35 mouse cellular contexts compared by ENCODE assay signal in genomic region chr8:82104560-82104959, GRCm38 (mm10).
DNase-seq lines count a peak whose midpoint lies in the region; ATAC-seq and TF ChIP-seq lines count a peak whose summit lies in the region.
"Had no signal": no experiment of that assay in that cellular context is flagged by ENCODE, and none has a peak within 500 bp of the region (broad histone marks: within the 10 kb centered on the region; RNA-seq: fewer than 3 reads in every experiment).

No protein-coding gene starts in this region.

- no peaks in the 10 kb centered on the region for H3K4me1 ChIP-seq in forebrain, embryonic 12.5 days
- no peaks in the 10 kb centered on the region for H3K4me1 ChIP-seq in forebrain, postnatal 0 days (ENCODE audit: insufficient read depth)
- H3K4me1 ChIP-seq: heart, embryonic 10.5 days; heart, embryonic 15.5 days; hindbrain, embryonic 13.5 days; limb, embryonic 15.5 days; liver, embryonic 13.5 days; neural tube, embryonic 12.5 days had no signal

- no peaks in the 10 kb centered on the region for H3K36me3 ChIP-seq in forebrain, embryonic 12.5 days (replicated peaks)
- H3K36me3 ChIP-seq in forebrain, postnatal 0 days (ENCODE audit: insufficient read depth), result no peaks in the 10 kb centered on the region
- H3K36me3 ChIP-seq: embryonic facial prominence, embryonic 13.5 days; heart, embryonic 10.5 days; heart, embryonic 15.5 days; hindbrain, embryonic 13.5 days; limb, embryonic 10.5 days; limb, embryonic 15.5 days; liver, embryonic 13.5 days; midbrain, embryonic 12.5 days; neural tube, embryonic 12.5 days had no signal

- no peaks in the 10 kb centered on the region for H3K9me3 ChIP-seq in forebrain, embryonic 12.5 days
- H3K9me3 ChIP-seq in forebrain, postnatal 0 days (ENCODE audit: low read length), result no peaks in the 10 kb centered on the region
- H3K9me3 ChIP-seq: embryonic facial prominence, embryonic 13.5 days; heart, embryonic 10.5 days; heart, embryonic 15.5 days; hindbrain, embryonic 13.5 days; limb, embryonic 10.5 days; limb, embryonic 15.5 days; liver, embryonic 13.5 days; megakaryocyte, embryonic 14.5 days; midbrain, embryonic 12.5 days; neural tube, embryonic 12.5 days had no signal

- H3K9ac ChIP-seq in forebrain, embryonic 12.5 days, result no peak overlapping the region
- no peak overlapping the region for H3K9ac ChIP-seq in forebrain, postnatal 0 days
- H3K9ac ChIP-seq: embryonic facial prominence, embryonic 13.5 days; heart, embryonic 15.5 days; hindbrain, embryonic 13.5 days; limb, embryonic 15.5 days; liver, embryonic 13.5 days; midbrain, embryonic 12.5 days; neural tube, embryonic 12.5 days had no signal

- no peaks in the 10 kb centered on the region for H3K27me3 ChIP-seq in forebrain, embryonic 12.5 days
- H3K27me3 ChIP-seq in forebrain, postnatal 0 days (ENCODE audit: insufficient read depth, low read length), result no peaks in the 10 kb centered on the region
- H3K27me3 ChIP-seq: embryonic facial prominence, embryonic 13.5 days; heart, embryonic 15.5 days; hindbrain, embryonic 13.5 days; limb, embryonic 15.5 days; liver, embryonic 13.5 days; megakaryocyte, embryonic 14.5 days; midbrain, embryonic 12.5 days; neural tube, embryonic 12.5 days had no signal

- H3K4me3 ChIP-seq in forebrain, embryonic 12.5 days (replicated peaks), result no peak overlapping the region
- H3K4me3 ChIP-seq in forebrain, postnatal 0 days (ENCODE audit: low read depth, low read length), result no peak overlapping the region
- H3K4me3 ChIP-seq: embryonic facial prominence, embryonic 13.5 days; heart, embryonic 10.5 days; heart, embryonic 15.5 days; hindbrain, embryonic 13.5 days; layer of hippocampus, adult 2 months; limb, embryonic 10.5 days; limb, embryonic 15.5 days; liver, embryonic 13.5 days; megakaryocyte, embryonic 14.5 days; midbrain, embryonic 12.5 days; myocyte; neural tube, embryonic 12.5 days had no signal

- ATAC-seq in forebrain, embryonic 12.5 days (ENCODE audit: low FRiP score), result peak; percentile 85; the same call in 1 of the 2 replicates
- ATAC-seq in forebrain, postnatal 0 days, result peak; percentile 63
- ATAC-seq: lung, postnatal 0 days had no signal

- TF ChIP-seq CTCF in forebrain, postnatal 0 days (IDR thresholded peaks at IDR 0.05; ENCODE audit: low read depth), result no peak

- H3K4me2 ChIP-seq in forebrain, embryonic 12.5 days, result no peak overlapping the region
- no peak overlapping the region for H3K4me2 ChIP-seq in forebrain, postnatal 0 days (ENCODE audit: low read depth)
- H3K4me2 ChIP-seq: embryonic facial prominence, embryonic 13.5 days; heart, embryonic 15.5 days; hindbrain, embryonic 13.5 days; limb, embryonic 15.5 days; liver, embryonic 13.5 days; midbrain, embryonic 12.5 days; neural tube, embryonic 12.5 days had no signal

- DNase-seq in layer of hippocampus, adult 9-11 months, result peak; percentile 3
- no peak for DNase-seq in layer of hippocampus, postnatal 10 days (ENCODE audit: low spot score in 2 of 2)
- peak; percentile 40 for DNase-seq in ZHBTc4 (ENCODE audit: low read depth, low spot score)
- DNase-seq in forebrain, postnatal 0 days, result no peak
- no peak for DNase-seq in c-Kit-positive CD71-positive TER-119-positive erythroid progenitor cells, embryonic 14.5 days (ENCODE audit: low spot score)
- no peak for DNase-seq in cerebellum, postnatal 25 days
- DNase-seq: adrenal gland, postnatal 14 days; B cell, adult 2 months; cerebellum, postnatal 36 days; gastrocnemius, postnatal 25 days; heart, adult 11 months; kidney, adult 11 months; kidney, postnatal 36 days; layer of hippocampus, postnatal 36 days; liver, embryonic 13.5 days; lung, adult 18-20 months; lung, postnatal 4 days; right cerebral cortex, postnatal 25 days; spleen, adult 18-20 months; thymus, adult 18-20 months; thymus, postnatal 25 days had no signal

- no peak overlapping the region for H3K27ac ChIP-seq in forebrain, embryonic 12.5 days
- H3K27ac ChIP-seq in forebrain, postnatal 0 days (ENCODE audit: low read depth, low read length), result no peak overlapping the region
- H3K27ac ChIP-seq: embryonic facial prominence, embryonic 13.5 days; heart, embryonic 10.5 days; heart, embryonic 15.5 days; hindbrain, embryonic 13.5 days; layer of hippocampus, adult 2 months; limb, embryonic 15.5 days; liver, embryonic 13.5 days; midbrain, embryonic 12.5 days; neural tube, embryonic 12.5 days; stomach, postnatal 0 days had no signal

Comparison
In these comparisons a context has a peak if more than half of its experiments do, and no peak if none do; other contexts are left out.
1. DNase-seq: peak in layer of hippocampus, adult 9-11 months (single experiment) and ZHBTc4 (single experiment); none in layer of hippocampus, postnatal 10 days (0 of 2), forebrain, postnatal 0 days (single experiment), c-Kit-positive CD71-positive TER-119-positive erythroid progenitor cells, embryonic 14.5 days (single experiment) and cerebellum, postnatal 25 days (0 of 2).